ENCODE assay signal across 10 mouse cellular contexts in the genomic region with DNA sequence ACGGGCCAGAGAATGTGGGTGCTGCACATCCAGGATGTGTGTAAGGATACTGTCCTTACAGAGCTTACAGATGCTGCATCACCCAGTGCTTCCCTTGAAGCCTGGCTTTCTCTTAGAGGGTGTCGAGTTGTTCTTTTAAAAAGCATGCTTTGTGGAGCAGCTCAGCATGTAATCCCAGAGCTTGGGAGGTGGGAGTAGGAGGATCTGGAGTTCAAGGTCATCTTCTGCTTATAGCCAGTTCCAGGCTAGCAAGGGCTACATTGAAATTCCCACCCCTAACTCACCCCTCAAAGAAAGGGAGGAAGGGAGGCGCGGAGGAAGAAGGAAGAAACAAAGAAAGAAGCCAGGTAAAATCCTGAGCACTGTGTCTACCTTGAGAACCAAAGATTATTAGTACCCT.
DNase-seq lines count a peak whose midpoint lies in the region; ATAC-seq lines count a peak whose summit lies in the region.
"Had no signal": no experiment of that assay in that cellular context is flagged by ENCODE, and none has a peak within 500 bp of the region (broad histone marks: within the 10 kb centered on the region; RNA-seq: fewer than 3 reads in every experiment).

No protein-coding gene starts in this region.

- 0 out of 2 replicates have a peak, but pooled peaks have one; percentile 4 for ATAC-seq in kidney, embryonic 14.5 days (ENCODE audit: low FRiP score, low TSS enrichment)
- no peak for ATAC-seq in hindbrain, embryonic 14.5 days (ENCODE audit: low FRiP score)
- ATAC-seq in liver, embryonic 16.5 days (ENCODE audit: low read depth), result no peak

- H3K4me3 ChIP-seq in kidney, embryonic 14.5 days (ENCODE audit: low read length), result no peak overlapping the region
- no peak overlapping the region for H3K4me3 ChIP-seq in hindbrain, embryonic 14.5 days (replicated peaks; ENCODE audit: low read length)
- no peak overlapping the region for H3K4me3 ChIP-seq in liver, embryonic 16.5 days (ENCODE audit: low read depth, low read length)

- peaks cover 7% of the 10 kb centered on the region; the same call in 1 of the 2 replicates for H3K4me1 ChIP-seq in kidney, embryonic 14.5 days (ENCODE audit: control insufficient read depth, insufficient read depth, low read length)
- 0 out of 2 replicates have a peak, but pooled peaks cover 13% of the 10 kb centered on the region for H3K4me1 ChIP-seq in hindbrain, embryonic 14.5 days (replicated peaks; ENCODE audit: control insufficient read depth, insufficient read depth, low read length)
- no peaks in the 10 kb centered on the region; the same call in none of the 2 replicates for H3K4me1 ChIP-seq in liver, embryonic 16.5 days (ENCODE audit: control insufficient read depth, low read depth, low read length)

- no peak overlapping the region for H3K27ac ChIP-seq in kidney, embryonic 14.5 days (ENCODE audit: low read depth, low read length)
- H3K27ac ChIP-seq in hindbrain, embryonic 14.5 days, result no peak overlapping the region
- no peak overlapping the region for H3K27ac ChIP-seq in liver, embryonic 16.5 days (ENCODE audit: low read length)

- no peaks in the 10 kb centered on the region for H3K9me3 ChIP-seq in kidney, embryonic 14.5 days (ENCODE audit: control insufficient read depth, low read length)
- no peaks in the 10 kb centered on the region for H3K9me3 ChIP-seq in hindbrain, embryonic 14.5 days (ENCODE audit: control insufficient read depth, low read length)
- no peaks in the 10 kb centered on the region for H3K9me3 ChIP-seq in liver, embryonic 16.5 days (replicated peaks; ENCODE audit: control insufficient read depth, low read length)

- peak overlapping the region; percentile 54 for H3K4me2 ChIP-seq in kidney, embryonic 14.5 days (replicated peaks; ENCODE audit: low read depth, low read length)
- H3K4me2 ChIP-seq in hindbrain, embryonic 14.5 days (replicated peaks), result peak overlapping the region; percentile 52
- H3K4me2 ChIP-seq in liver, embryonic 16.5 days (ENCODE audit: low read depth, low read length), result peak overlapping the region; percentile 52; the same call in 1 of the 2 replicates

- no peaks in the 10 kb centered on the region for H3K27me3 ChIP-seq in kidney, embryonic 14.5 days (ENCODE audit: control insufficient read depth, insufficient read depth, low read length)
- no peaks in the 10 kb centered on the region for H3K27me3 ChIP-seq in hindbrain, embryonic 14.5 days (ENCODE audit: control insufficient read depth, insufficient read depth, low read length)
- H3K27me3 ChIP-seq in liver, embryonic 16.5 days (ENCODE audit: control insufficient read depth, insufficient read depth, low read depth, low read length), result no peaks in the 10 kb centered on the region

- no peak overlapping the region for H3K9ac ChIP-seq in kidney, embryonic 14.5 days (ENCODE audit: low read depth, low read length)
- no peak overlapping the region for H3K9ac ChIP-seq in hindbrain, embryonic 14.5 days
- H3K9ac ChIP-seq in liver, embryonic 16.5 days (ENCODE audit: low read depth, low read length), result no peak overlapping the region

- no peaks in the 10 kb centered on the region for H3K36me3 ChIP-seq in kidney, embryonic 14.5 days (ENCODE audit: control insufficient read depth, insufficient read depth, low read length)
- H3K36me3 ChIP-seq in hindbrain, embryonic 14.5 days (replicated peaks; ENCODE audit: control insufficient read depth, insufficient read depth), result no peaks in the 10 kb centered on the region
- no peaks in the 10 kb centered on the region for H3K36me3 ChIP-seq in liver, embryonic 16.5 days (ENCODE audit: control insufficient read depth, insufficient read depth)

- DNase-seq in kidney, adult 18-20 months, result no peak
- DNase-seq in R1 (ENCODE audit: low read depth, low spot score), result peak; percentile 95
- DNase-seq in hindbrain, embryonic 14.5 days (ENCODE audit: low spot score), result no peak
- no peak for DNase-seq in gastrocnemius, postnatal 4 days (ENCODE audit: low spot score in 2 of 2)
- no peak for DNase-seq in right cerebral cortex, postnatal 25 days
- DNase-seq in adrenal gland, adult (ENCODE audit: inconsistent age in 2 of 2, low spot score in 1 of 2), result no peak
- DNase-seq: adrenal gland, postnatal 25 days; right cerebral cortex, postnatal 14 days had no signal

- WGBS in kidney, embryonic 14.5 days, result 60% methylated on average over 4 of the region's 4 CpGs
- WGBS in hindbrain, embryonic 14.5 days, result 68% methylated on average over 4 of the region's 4 CpGs
- WGBS in liver, embryonic 16.5 days (ENCODE audit: insufficient replicate concordance), result 67% methylated on average over 4 of the region's 4 CpGs
